Mouse (Mus musculus): ENCODE results near the gene Myo5a. TPM values are rescaled to one million over a fixed set of nuclear protein-coding genes. Genes with fewer than 3 reads are reported as not detected.
A peak's percentile ranks its signal among the peaks of the same experiment; 100 is the strongest.

Myo5a gene
- polyA plus RNA-seq, 1 experiment from 2014 or later: 4.9 TPM

DNA sequence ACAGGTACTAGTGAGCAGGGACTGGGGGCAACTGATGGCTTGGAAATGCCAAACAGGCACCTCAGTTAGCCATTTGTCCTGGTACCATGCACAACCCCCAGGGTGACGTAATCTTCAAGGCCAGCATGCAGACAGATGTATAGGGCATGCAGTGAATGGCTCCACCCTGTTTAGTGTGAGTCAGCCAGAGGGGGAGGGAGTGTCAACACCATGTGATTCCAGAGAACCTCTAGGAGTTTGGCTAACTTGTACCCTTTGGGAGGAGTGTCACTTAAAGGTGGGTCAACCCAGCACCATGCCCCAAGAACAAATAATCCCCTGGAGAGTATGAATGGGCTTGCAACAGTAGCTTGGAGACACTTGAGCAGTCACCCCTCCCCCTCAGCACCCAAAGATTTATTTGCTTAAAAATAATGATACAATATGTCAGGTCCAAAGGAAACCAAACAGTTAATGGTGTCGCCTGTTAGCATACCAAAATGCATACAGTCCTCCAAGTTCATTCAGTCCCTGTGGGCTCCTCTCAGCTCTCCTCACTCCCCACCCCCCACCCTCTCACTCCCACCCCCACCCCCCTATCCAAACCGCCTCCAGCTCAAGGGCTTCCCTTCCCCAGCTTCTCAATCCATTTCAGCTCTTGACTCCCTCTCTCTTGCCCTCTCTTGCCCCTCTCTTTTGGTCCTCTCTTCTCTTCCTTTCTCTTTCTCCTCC is 193.3 kb downstream of the Myo5a start:
- Histone ChIP-seq H3K36me3 (ENCODE audit: control insufficient read depth, insufficient read depth, low read length) (0 out of 2 replicates have a peak, but pooled peaks cover 2% of the 10 kb centered on the region), H3K9ac (ENCODE audit: low read depth, low read length) (no peak overlapping the region), H3K9me3 (ENCODE audit: control insufficient read depth, low read length) (no peaks in the 10 kb centered on the region), H3K27ac (ENCODE audit: low read length) (no peak overlapping the region), H3K27me3 (replicated peaks; ENCODE audit: control insufficient read depth, insufficient read depth, low read length) (no peaks in the 10 kb centered on the region), H3K4me2 (ENCODE audit: low read depth, low read length) (no peak overlapping the region), H3K4me3 (ENCODE audit: low read length) (no peak overlapping the region), H3K4me1 (ENCODE audit: control insufficient read depth, insufficient read depth, low read length) (no peaks in the 10 kb centered on the region; the same call in 1 of the 2 replicates)
- 34% methylated on average over 3 of the region's 3 CpGs for WGBS
- ATAC-seq: peak; percentile 82

DNA sequence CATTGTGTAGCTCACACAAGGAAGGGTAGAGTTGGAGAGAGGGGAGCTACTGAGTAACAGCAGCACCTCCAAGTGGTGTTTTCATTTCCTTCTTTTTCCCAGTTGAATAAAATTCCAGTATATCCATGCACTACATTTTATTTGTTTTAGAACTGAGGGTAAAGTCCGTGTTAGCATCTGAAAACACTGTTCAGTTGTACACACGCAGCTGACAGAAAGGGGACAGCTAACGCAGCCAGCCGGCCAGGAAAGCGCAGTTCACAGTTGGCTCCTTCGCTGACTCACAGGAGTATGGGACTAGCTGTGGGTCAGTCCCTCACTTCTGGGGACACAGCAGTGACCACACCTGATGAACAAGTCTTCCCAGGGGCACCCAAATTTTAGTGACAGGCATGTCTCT is 196.3 kb downstream of the Myo5a start:
- Histone ChIP-seq H3K4me3 (ENCODE audit: low read length) (no peak overlapping the region), H3K36me3 (ENCODE audit: control insufficient read depth, insufficient read depth, low read length) (no peaks in the 10 kb centered on the region), H3K27ac (ENCODE audit: low read length) (no peak overlapping the region), H3K27me3 (replicated peaks; ENCODE audit: control insufficient read depth, insufficient read depth, low read length) (no peaks in the 10 kb centered on the region), H3K4me1 (ENCODE audit: control insufficient read depth, insufficient read depth, low read length) (no peaks in the 10 kb centered on the region), H3K4me2 (ENCODE audit: low read depth, low read length) (no peak overlapping the region), H3K9me3 (ENCODE audit: control insufficient read depth, low read length) (no peaks in the 10 kb centered on the region), H3K9ac (ENCODE audit: low read depth, low read length) (no peak overlapping the region)
- 76% methylated on average over 6 of the region's 6 CpGs for WGBS
- ATAC-seq: no peak

DNA sequence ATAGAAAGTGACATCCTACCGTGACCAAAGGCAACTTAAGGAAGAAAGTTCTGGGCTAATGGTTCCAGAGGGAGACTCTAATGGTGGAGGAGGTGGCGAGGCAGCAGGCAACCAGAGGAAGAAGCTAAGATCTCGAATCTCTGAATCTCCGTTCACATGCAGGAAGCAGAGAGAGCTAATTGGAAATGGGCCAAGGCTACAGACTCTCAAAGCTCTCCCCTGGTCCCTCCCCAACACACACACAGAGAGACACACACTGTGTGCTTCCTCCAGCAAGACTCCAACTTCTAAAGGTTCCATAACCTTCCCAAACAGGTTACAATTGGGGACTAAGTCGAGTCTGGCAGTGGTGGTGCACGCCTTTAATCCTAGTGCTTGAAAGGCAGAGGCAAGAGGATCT is 199.6 kb downstream of the Myo5a start:
- H3K4me3 ChIP-seq (ENCODE audit: low read length): no peak overlapping the region
- 66% methylated on average over 6 of the region's 6 CpGs for WGBS
- no peak for ATAC-seq
- H3K27me3 ChIP-seq (replicated peaks; ENCODE audit: control insufficient read depth, insufficient read depth, low read length): no peaks in the 10 kb centered on the region
- no peak overlapping the region for H3K9ac ChIP-seq (ENCODE audit: low read depth, low read length)
- no peak overlapping the region for H3K4me2 ChIP-seq (ENCODE audit: low read depth, low read length)
- H3K4me1 ChIP-seq (ENCODE audit: control insufficient read depth, insufficient read depth, low read length): no peaks in the 10 kb centered on the region
- no peak overlapping the region for H3K27ac ChIP-seq (ENCODE audit: low read length)
- no peaks in the 10 kb centered on the region for H3K9me3 ChIP-seq (ENCODE audit: control insufficient read depth, low read length)
- H3K36me3 ChIP-seq (ENCODE audit: control insufficient read depth, insufficient read depth, low read length): no peaks in the 10 kb centered on the region

DNA sequence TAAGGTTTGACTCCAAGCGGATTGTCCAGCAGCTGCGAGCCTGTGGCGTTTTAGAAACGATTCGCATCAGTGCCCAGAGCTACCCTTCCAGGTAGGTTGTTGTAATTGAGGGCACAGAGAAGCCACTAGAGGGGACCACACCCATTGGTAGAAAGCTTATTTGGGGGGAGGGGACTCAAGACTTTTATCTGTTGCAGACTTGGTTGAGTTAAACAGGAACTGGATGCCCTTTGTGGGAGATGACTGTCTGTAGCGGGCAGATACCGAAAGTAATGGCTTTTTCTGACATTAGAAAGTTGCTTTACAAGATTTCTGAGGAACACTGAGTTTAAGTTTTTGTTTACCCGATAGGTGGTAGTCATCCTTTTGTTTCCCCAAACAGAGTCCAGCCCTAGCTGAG is 200.7 kb downstream of the Myo5a start:
- H3K4me1 ChIP-seq (ENCODE audit: control insufficient read depth, insufficient read depth, low read length): no peaks in the 10 kb centered on the region
- no peaks in the 10 kb centered on the region for H3K27me3 ChIP-seq (replicated peaks; ENCODE audit: control insufficient read depth, insufficient read depth, low read length)
- 91% methylated on average over 8 of the region's 8 CpGs for WGBS
- no peak for ATAC-seq
- no peaks in the 10 kb centered on the region for H3K36me3 ChIP-seq (ENCODE audit: control insufficient read depth, insufficient read depth, low read length)
- no peak overlapping the region for H3K9ac ChIP-seq (ENCODE audit: low read depth, low read length)
- H3K4me2 ChIP-seq (ENCODE audit: low read depth, low read length): no peak overlapping the region
- H3K4me3 ChIP-seq (ENCODE audit: low read length): no peak overlapping the region
- H3K9me3 ChIP-seq (ENCODE audit: control insufficient read depth, low read length): no peaks in the 10 kb centered on the region
- H3K27ac ChIP-seq (ENCODE audit: low read length): no peak overlapping the region

Other genes starting within 250 kb of the Myo5a start
- gene Onecut1, start 209.1 kb upstream of the Myo5a start, polyA plus RNA-seq (2015; fragmentation: Nextera tagmentation; extraction: Ambion mirVana): 0.82 and 0.92 TPM in 2 replicates
- 7.6 and 8.6 TPM in 2 replicates for gene Fam214a, start 118.1 kb upstream of the Myo5a start, polyA plus RNA-seq (2015; fragmentation: Nextera tagmentation; extraction: Ambion mirVana)
- gene Arpp19, start 33.4 kb upstream of the Myo5a start, polyA plus RNA-seq (2015; fragmentation: Nextera tagmentation; extraction: Ambion mirVana): 264 and 267 TPM in 2 replicates
- gene Myo5c, start 161.0 kb downstream of the Myo5a start, polyA plus RNA-seq (2015; fragmentation: Nextera tagmentation; extraction: Ambion mirVana): 4.4 and 5.0 TPM in 2 replicates
- gene Gnb5, start 235.3 kb downstream of the Myo5a start, polyA plus RNA-seq (2015; fragmentation: Nextera tagmentation; extraction: Ambion mirVana): 15.8 and 16.2 TPM in 2 replicates

Data from intestine, embryonic 16.5 days (tissue).